Mouse (Mus musculus) liver, adult 2 months (tissue): ENCODE data around the gene Hist1h2ag. TPM values are rescaled to one million over a fixed set of nuclear protein-coding genes. Genes with fewer than 3 reads are reported as not detected.

Experiments used
- DNase-seq: peaks from one replicate; pipeline ENCODE4 v3.0.0-alpha.2; 2011; ENCODE audit warnings: low read depth, low spot score; ENCODE audit errors: extremely low read depth
- H3K27ac ChIP-seq: fragments of 200-500 bp; replicated peaks from 2 replicates; pipeline ENCODE4 v1.5.1; 2012; ENCODE audit warnings: low read depth, mild to moderate bottlenecking, control low read depth, inconsistent platforms, low read length; ENCODE audit not compliant: insufficient read depth
- H3K27me3 ChIP-seq: fragments of 200-500 bp; 2 replicates; pipeline ENCODE4 v1.6.1; 2012; ENCODE audit warnings: mild to moderate bottlenecking, moderate library complexity, low read length, inconsistent platforms; ENCODE audit not compliant: control insufficient read depth, insufficient read depth
- H3K36me3 ChIP-seq: fragments of 200-500 bp; 2 replicates; pipeline ENCODE4 v1.6.1; 2012; ENCODE audit warnings: low read length, inconsistent platforms; ENCODE audit not compliant: control insufficient read depth, insufficient read depth
- H3K4me1 ChIP-seq: fragments of 200-500 bp; 2 replicates; pipeline ENCODE4 v1.6.1; 2011; ENCODE audit warnings: low read length; ENCODE audit not compliant: control insufficient read depth, insufficient read depth
- H3K4me3 ChIP-seq: fragments of 200-500 bp; 2 replicates; pipeline ENCODE4 v1.5.1; 2011; ENCODE audit warnings: low read depth, mild to moderate bottlenecking, control low read depth, low read length, moderate library complexity; ENCODE audit not compliant: insufficient read depth
- H3K79me2 ChIP-seq: fragments of 200-500 bp; 2 replicates; pipeline ENCODE4 v1.6.1; 2012; ENCODE audit warnings: inconsistent platforms, mild to moderate bottlenecking, low read length, moderate library complexity; ENCODE audit not compliant: control insufficient read depth, insufficient read depth
- H3K9ac ChIP-seq: fragments of 200-500 bp; 2 replicates; pipeline ENCODE4 v1.6.1; 2012; ENCODE audit warnings: low read depth, mild to moderate bottlenecking, control low read depth, inconsistent platforms, low read length
- CTCF ChIP-seq: fragments of 200-500 bp; IDR thresholded peaks from 2 replicates; pipeline ENCODE4 v1.5.1; 2011; ENCODE audit warnings: low read depth, low read length, control low read depth
- POLR2A ChIP-seq: fragments of 200-500 bp; IDR thresholded peaks from 2 replicates; pipeline ENCODE4 v1.6.1; 2011; ENCODE audit warnings: low read length, control low read depth; ENCODE audit not compliant: insufficient read depth; ENCODE audit errors: extremely low read depth
- WGBS: fragments of 180-500 bp; shearing (Covaris S2); methylation state at CpG from one replicate; pipeline ENCODE4 v1.1.7; 2018; 5-methylcytosine and 5-hydroxymethylcytosine counted together
- polyA plus RNA-seq: library from polyadenylated mRNA; depleted of rRNA; stranded (reverse); fragments of >200 nt; gene quantifications from 2 replicates; pipeline ENCODE4 v1.2.3, GENCODE M21; 2012
- total RNA-seq: library from RNA; depleted of rRNA; stranded (reverse); fragments of >200 nt; gene quantifications from 2 replicates; pipeline ENCODE4 v1.2.3, GENCODE M21; 2014

Hist1h2ag gene
- total and polyA plus RNA-seq, 2 experiments: 0.55 to 11.1 TPM

DNA sequence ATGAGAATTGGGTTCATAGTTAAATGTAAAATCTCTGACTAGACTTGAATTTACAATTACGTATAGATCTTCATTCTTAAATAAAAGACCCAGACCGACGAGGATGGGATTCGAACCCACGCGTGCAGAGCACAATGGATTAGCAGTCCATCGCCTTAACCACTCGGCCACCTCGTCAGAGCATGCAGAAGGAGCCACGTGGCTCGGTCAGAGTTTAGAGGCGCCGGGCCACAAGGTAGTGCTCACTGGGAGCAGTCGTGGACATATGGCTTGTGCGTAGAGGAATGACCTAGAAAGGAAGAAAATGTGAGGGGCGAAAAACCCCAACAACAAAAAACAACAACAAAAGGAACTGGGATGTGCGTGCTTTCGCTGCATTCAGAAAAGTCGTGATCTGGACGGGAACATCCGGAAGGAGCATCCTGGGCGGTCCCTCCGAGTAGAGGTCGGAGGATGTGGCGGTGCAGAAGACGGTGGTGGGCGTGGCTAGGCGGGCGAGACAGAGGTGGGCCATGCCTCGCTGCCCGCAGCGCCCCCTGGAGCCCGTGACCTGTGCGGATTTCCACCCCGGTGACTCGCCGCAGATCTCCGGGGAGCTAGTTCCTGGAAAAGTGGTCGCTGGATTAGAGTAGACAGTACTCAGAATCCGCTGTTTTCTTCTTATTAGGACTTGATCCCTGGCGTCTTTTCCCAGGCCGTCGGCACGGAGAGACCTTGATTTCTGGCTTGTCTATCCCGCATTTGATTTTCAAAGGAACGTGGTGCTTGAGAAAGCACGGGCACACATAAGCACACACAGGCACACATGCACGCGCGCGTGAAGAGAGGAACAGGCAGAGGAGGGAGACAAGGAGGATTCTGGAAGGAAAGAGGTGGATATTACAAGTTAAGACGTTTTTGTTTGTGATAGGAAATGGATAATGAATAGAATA lies 8.1 kb upstream of the Hist1h2ag start:
- peak overlapping the region; percentile 47 for H3K4me3 ChIP-seq
- under 1% methylated on average over 52 of the region's 52 CpGs for WGBS
- H3K36me3 ChIP-seq: no peaks in the 10 kb centered on the region
- H3K27ac ChIP-seq: 0 out of 2 replicates have a peak overlapping the region, but pooled peaks have one; percentile 8
- peak; percentile 73 for DNase-seq
- H3K79me2 ChIP-seq: no peaks in the 10 kb centered on the region
- TF ChIP-seq POLR2A (no peak), CTCF (peak; percentile 77)
- peak overlapping the region; percentile 37 for H3K9ac ChIP-seq
- H3K4me1 ChIP-seq: peaks cover 5% of the 10 kb centered on the region; the same call in 1 of the 2 replicates
- no peaks in the 10 kb centered on the region for H3K27me3 ChIP-seq

DNA sequence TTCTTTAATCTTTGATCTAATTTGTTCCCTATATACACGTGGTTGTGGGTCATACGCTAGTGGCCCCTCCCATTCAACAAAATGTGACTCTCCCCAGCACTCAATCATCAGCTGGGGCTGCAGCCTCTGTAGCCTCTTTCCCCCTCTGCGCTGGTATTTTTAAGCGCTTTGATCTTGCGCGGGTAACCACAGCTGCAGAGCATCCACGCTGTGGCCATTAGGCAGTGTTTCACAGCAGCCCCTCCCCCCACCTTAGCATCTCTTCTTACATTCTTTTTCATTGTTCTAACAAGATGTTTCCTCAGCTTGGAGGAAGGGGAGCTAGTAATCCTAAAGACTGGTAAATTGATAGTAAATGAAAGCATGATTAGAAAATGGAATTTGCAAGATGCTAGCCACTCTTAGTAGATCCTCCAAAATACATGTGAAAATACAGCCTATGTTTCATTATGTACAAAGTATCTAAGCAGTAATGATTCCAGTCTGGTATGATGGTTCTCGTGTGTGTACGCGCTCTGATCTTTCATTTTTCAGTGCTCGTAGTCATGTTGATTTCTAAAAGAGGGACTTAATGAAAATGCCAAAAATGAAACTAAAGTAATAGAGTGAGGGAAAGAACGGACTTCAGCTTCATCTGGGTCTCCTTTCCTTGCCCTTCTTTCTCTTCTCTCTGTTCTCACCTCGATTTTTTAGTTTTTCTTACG lies 7.1 kb upstream of the Hist1h2ag start:
- 6% methylated on average over 14 of the region's 14 CpGs for WGBS
- no peak for DNase-seq
- H3K4me3 ChIP-seq: peak overlapping the region; percentile 50; the same call in 1 of the 2 replicates
- no peak overlapping the region for H3K9ac ChIP-seq
- TF ChIP-seq POLR2A: no peak
- no peak for TF ChIP-seq CTCF
- peaks cover 5% of the 10 kb centered on the region; the same call in 1 of the 2 replicates for H3K4me1 ChIP-seq
- H3K36me3 ChIP-seq: no peaks in the 10 kb centered on the region
- no peaks in the 10 kb centered on the region for H3K79me2 ChIP-seq
- no peaks in the 10 kb centered on the region for H3K27me3 ChIP-seq
- H3K27ac ChIP-seq: no peak overlapping the region

DNA sequence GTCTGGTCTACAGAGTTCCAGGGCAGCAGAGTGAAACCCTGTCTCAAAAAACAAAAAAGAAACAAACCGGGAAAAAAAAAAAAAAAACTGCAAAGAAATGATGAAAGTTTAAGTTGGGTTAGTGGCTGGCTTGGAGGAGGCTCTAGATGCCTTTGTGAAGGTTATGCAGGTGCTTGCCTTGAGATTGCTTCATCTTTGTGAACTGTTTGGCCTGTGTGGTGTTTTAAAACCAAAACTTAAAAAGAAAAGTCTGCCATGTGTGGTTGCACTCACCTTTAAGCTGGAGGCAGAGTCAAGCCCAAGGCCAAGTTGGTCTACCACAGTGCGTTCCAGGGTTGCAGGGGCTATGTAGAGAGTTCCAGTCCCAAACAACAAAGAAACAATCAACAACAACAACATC lies 6.3 kb upstream of the Hist1h2ag start:
- Histone ChIP-seq H3K27me3 (no peaks in the 10 kb centered on the region), H3K79me2 (no peaks in the 10 kb centered on the region), H3K4me3 (no peak overlapping the region), H3K36me3 (no peaks in the 10 kb centered on the region), H3K4me1 (peaks cover 9% of the 10 kb centered on the region; the same call in 1 of the 2 replicates), H3K9ac (no peak overlapping the region), H3K27ac (no peak overlapping the region)
- TF ChIP-seq CTCF: no peak
- TF ChIP-seq POLR2A: no peak
- no peak for DNase-seq
- 91% methylated on average over 2 of the region's 2 CpGs for WGBS

DNA sequence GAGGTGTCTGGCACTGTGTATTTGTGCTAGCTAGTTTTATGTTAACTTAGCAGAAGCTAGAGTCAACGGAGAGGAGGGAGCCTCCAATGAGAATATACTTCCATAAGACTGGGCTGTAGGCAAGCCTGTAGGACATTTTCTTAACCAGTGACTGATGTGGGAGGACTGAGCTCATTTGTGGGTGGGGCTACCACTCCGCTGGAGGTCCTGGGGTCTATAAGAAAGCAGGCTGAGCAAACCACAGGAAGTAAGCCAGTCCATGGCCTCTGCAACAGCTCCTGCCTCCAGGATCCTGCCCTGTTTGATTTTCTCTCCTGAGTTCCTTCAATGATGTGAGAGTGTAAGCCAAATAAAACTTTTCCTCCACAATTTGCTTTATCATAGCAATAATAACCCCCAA lies 2.6 kb upstream of the Hist1h2ag start:
- DNase-seq: no peak
- Histone ChIP-seq H3K4me1 (peaks cover 14% of the 10 kb centered on the region), H3K9ac (no peak overlapping the region), H3K79me2 (no peaks in the 10 kb centered on the region), H3K36me3 (no peaks in the 10 kb centered on the region), H3K27me3 (no peaks in the 10 kb centered on the region), H3K4me3 (no peak overlapping the region), H3K27ac (no peak overlapping the region)
- TF ChIP-seq CTCF (no peak), POLR2A (no peak)
- WGBS: 72% methylated on average over 2 of the region's 2 CpGs

DNA sequence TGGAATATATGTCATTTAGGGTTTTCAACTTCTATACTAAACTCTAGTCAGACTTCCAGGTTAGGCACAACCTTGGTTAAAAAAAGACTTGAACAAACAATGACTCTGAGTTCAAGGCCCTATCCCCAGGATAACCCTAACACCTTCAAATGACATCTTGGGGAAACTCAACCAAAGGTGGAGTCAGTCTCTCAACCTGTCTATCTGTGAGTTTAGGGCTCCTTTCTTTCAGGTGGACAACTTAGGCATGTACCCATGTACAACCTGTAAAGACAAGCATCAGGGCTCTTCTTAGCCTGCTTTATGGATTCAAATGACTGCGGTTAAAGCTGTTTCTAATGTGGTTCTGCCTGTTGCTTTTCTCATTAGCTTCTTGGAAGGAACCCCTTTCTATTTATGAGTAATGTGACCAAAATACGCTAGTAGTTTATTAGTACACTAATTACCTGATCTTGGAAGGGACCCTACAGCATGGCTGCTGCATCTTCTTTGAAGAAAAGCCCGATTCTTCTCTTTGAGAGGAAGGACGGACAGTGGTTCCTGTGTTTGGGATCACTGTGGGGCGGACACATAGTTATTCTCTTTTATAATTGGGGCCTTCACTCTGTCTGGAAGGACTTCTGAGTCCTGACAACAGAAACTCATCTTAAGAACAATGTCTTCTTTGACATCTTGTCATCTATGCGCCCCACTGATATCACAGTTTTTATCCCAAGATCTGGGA lies 1.9 kb upstream of the Hist1h2ag start:
- TF ChIP-seq POLR2A: no peak
- TF ChIP-seq CTCF: no peak
- no peak overlapping the region for H3K27ac ChIP-seq
- WGBS: 93% methylated on average over 6 of the region's 6 CpGs
- H3K4me1 ChIP-seq: peaks cover 11% of the 10 kb centered on the region
- H3K27me3 ChIP-seq: no peaks in the 10 kb centered on the region
- H3K4me3 ChIP-seq: no peak overlapping the region
- no peak for DNase-seq
- no peak overlapping the region for H3K9ac ChIP-seq
- H3K36me3 ChIP-seq: no peaks in the 10 kb centered on the region
- H3K79me2 ChIP-seq: no peaks in the 10 kb centered on the region
